Mouse (Mus musculus) gastrocnemius, adult 2 months (tissue): Measurements from ENCODE around the gene Tsga13. TPM values are rescaled to one million over a fixed set of nuclear protein-coding genes. Genes with fewer than 3 reads are reported as not detected.

Experiments used
- DNase-seq: peaks from one replicate; pipeline ENCODE4 v3.0.0; 2022
- H3K27ac ChIP-seq: fragments of 200-600 bp; 2 replicates; pipeline ENCODE4 v1.8.1; 2022; ENCODE audit warnings: mild to moderate bottlenecking
- H3K4me3 ChIP-seq: fragments of 200-600 bp; 2 replicates; pipeline ENCODE4 v1.8.1; 2022; ENCODE audit warnings: mild to moderate bottlenecking, moderate library complexity
- CTCF ChIP-seq: fragments of 200-600 bp; IDR thresholded peaks from 2 replicates; pipeline ENCODE4 v1.8.1; 2022; ENCODE audit warnings: antibody characterized with exemption, mild to moderate bottlenecking, moderate library complexity
- intact Hi-C: fragments of 180-260 bp; cut with DNase I; formaldehyde crosslinking; loops from one replicate; pipeline ENCODE4 v1.15.1; 2025
- long read RNA-seq, 2 experiments: library from polyadenylated mRNA; stranded (forward); transcript quantifications; one replicate each; pipeline ENCODE4 v2.0.0; 2021
- total RNA-seq, 2 experiments: library from RNA; stranded (reverse); gene quantifications; 2 replicates each; pipeline ENCODE4 v1.2.3; 2021

Gene Tsga13
- total RNA-seq = not detected
- long read RNA-seq, experiment 1 = 0 reads
- long read RNA-seq, experiment 2 = 0 reads

GRCm38 (mm10) chr6:30915473-30915872 lies at the start of gene Tsga13:
Gene Tsga13 (minus strand): TSS chr6:30915573.
- no peak for TF ChIP-seq CTCF
- intact Hi-C loops = no loop called here
- DNase-seq = no peak
- H3K27ac ChIP-seq = no peak within 1 kb of the TSS
- H3K4me3 ChIP-seq = no peak within 1 kb of the TSS

GRCm38 (mm10) chr6:30958736-30959540 lies 43.6 kb upstream of the Tsga13 start, which contains the start of gene Klf14:
Gene Klf14 (minus strand): TSS chr6:30959078.
- no peak for TF ChIP-seq CTCF
- Histone ChIP-seq H3K27ac (peak within 1 kb of the TSS; percentile 48; the same call in 1 of the 2 replicates), H3K4me3 (peak within 1 kb of the TSS; percentile 73)
- DNase-seq = peak; percentile 71
- intact Hi-C loops = no loop called here

DNA sequence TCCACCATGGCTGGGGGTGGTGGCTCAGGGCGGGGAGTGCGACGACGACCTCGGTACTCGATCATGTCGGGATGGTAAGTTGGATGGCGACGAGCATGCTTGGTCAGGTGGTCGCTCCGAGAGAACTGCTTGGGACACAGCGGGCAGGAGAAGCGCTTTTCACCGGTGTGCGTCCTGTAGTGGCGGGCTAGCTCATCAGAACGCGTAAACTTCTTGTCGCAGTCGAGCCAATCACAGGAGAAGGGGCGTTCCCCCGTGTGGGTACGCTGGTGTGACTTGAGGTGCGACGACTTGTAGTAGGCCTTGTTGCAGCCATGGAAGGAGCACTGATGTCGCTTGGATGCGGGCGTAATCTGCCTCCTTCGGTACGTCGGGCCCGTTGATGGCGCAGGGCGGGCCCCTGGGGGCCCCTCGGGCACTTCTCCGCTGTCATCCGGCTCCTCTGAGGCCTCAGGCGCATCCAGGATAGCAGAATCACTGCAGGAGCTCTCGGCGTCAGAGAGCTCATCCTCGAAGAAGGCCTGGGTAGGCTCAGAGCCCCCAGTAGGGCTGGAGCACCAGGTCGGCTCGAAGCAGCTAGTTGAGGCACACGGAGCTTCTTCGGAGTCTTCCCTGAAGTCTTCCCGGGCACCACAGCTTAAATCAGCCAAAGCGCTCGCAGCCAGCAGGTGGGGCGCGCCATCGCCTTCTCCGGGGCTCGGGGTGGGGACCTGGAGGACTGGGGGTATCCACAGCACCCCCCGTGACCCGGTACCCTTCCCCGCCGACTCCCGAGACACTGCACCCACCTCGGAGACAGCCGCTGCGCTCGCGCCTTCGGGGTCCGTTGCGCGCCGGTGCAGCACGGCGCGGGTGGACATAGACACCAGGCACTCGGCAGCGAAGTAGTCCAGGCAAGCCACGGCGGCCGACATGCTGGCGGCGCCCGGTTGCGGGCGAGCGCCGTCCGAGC lies 42.7 kb upstream of the Tsga13 start:
- TF ChIP-seq CTCF = no peak
- peak; percentile 48 for DNase-seq
- Histone ChIP-seq H3K4me3 (peak overlapping the region; percentile 73), H3K27ac (no peak overlapping the region; the same call in 1 of the 2 replicates)
- intact Hi-C loops = no loop called here

DNA sequence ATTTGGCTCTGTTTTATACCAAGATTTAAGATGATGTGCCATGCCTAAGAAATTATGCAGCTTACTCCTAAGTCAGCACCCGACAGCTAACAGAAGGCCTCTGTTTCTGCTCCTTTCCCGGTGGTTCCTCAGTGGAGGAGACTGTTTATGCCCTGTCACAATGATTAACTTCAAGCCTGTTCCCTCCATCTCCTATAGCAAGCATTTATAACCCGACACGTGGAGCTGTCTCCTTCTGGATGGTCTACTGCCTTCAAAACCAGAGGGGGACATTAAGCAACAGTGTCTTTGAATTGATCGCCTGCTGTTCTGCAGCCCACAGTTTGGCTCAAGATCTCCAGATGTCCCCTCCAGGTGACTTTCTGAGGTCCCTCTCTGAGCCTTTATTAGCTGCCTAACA lies 23.9 kb upstream of the Tsga13 start:
- intact Hi-C loops = no loop called here
- Histone ChIP-seq H3K4me3 (no peak overlapping the region), H3K27ac (no peak overlapping the region)
- no peak for TF ChIP-seq CTCF
- no peak for DNase-seq

DNA sequence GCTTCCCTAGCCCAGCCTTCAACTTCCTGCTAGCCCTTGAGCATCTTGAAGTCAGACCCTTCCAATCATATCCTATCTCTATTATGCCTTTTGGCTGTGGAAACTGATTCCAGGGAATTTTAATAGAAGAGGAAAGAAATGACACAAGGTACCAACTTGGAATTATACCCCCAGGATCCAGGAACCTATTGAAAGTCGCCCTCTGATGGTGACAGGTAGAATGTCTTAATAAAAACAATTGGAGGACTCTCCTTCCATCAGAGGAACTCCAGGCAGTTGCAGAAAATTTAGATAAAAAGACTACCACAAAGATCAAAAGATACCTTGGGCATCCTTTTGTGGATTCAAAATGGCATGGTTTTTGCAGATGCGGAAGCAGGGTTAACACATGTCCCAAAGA lies 7.4 kb upstream of the Tsga13 start:
- intact Hi-C loops = no loop called here

DNA sequence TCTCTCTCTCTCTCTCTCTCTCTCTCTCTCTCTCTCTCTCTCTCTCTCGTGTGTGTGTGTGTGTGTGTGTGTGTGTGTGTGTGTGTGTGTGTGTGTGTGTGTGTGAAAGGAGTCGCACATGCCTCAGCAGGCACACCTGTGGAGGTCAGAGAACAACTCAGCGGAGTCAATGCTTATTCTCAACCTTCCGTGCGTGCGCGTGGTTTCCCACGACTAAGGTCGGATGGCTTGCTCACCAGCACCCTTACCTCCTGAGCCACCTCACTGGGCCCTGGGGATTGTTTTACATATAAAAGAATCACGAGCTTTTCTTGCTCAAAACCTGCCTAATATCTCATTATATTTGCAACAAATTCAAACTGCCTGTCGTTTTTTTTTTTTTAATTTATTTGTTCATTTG lies 6.5 kb upstream of the Tsga13 start:
- no peak overlapping the region for H3K4me3 ChIP-seq
- TF ChIP-seq CTCF = no peak
- intact Hi-C loops = no loop called here
- H3K27ac ChIP-seq = no peak overlapping the region
- DNase-seq = no peak

More for the DNA sequence above, 7.4 kb upstream of the Tsga13 start:
- Histone ChIP-seq H3K4me3 (no peak overlapping the region), H3K27ac (no peak overlapping the region)
- no peak for DNase-seq
- TF ChIP-seq CTCF = peak; percentile 41

- H3K4me3 ChIP-seq = peak overlapping the region; percentile 58
- intact Hi-C loops = no loop called here
- H3K27ac ChIP-seq = peak overlapping the region; percentile 64
- TF ChIP-seq CTCF = no peak
- DNase-seq = peak; percentile 19
Observed at GRCm38 (mm10) chr6:30920834-30921675, 5.7 kb upstream of the Tsga13 start.

DNA sequence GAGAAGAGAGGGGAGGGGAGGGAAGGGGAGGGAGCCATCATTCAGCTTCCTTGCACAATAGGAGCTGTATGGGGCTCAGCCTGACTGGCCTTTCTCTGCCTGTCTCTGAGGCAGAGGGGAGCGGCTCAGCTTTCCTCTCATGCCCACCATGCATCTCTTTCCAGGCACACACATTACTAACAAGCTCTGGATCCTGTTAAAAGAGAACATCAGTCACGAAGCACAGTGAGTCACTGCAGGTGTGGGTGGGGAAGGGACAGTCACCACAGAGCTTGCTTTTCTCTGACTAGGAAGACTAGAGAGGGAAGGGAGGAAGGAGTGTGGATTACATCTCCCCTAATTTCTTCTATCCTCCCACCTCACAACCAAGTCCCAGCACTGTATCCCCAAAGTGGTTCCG lies 7.4 kb downstream of the Tsga13 start:
- Histone ChIP-seq H3K4me3 (no peak overlapping the region), H3K27ac (no peak overlapping the region)
- TF ChIP-seq CTCF = no peak
- no peak for DNase-seq
- intact Hi-C loops = no loop called here

DNA sequence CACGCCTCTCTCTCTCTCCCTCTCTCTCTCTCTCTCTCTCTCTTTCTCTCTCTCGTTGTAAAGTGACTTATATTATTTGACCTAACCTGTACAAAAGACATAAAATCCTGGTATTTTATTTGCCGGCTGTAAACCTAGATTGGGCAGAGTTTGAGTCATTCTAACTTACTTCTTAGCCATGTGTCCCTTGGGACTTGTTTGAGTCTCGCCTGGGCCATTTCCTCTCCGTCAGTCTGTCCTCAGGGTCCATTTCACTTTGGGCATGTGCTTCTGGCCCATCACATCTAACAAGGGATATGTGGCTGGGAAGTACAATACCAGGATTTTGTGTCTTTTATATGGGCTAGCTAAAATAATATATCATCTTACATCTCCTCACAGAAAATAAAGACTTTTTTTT lies 10.5 kb downstream of the Tsga13 start:
- intact Hi-C loops = no loop called here
- no peak overlapping the region for H3K27ac ChIP-seq
- DNase-seq = no peak
- H3K4me3 ChIP-seq = no peak overlapping the region
- no peak for TF ChIP-seq CTCF

GRCm38 (mm10) chr6:30904033-30904432 lies 11.3 kb downstream of the Tsga13 start:
- no peak for DNase-seq
- no peak overlapping the region for H3K4me3 ChIP-seq

GRCm38 (mm10) chr6:30897520-30897919 lies 17.9 kb downstream of the Tsga13 start:
- H3K4me3 ChIP-seq = no peak overlapping the region
- DNase-seq = no peak
- H3K27ac ChIP-seq = no peak overlapping the region
- intact Hi-C loops = loop anchor here (5.0 kb wide), 2 partner anchors 205 to 390 kb away; partner anchors contain the start of genes Cep41, Ssmem1 and Tmem209
- no peak for TF ChIP-seq CTCF

More at GRCm38 (mm10) chr6:30904033-30904432, 11.3 kb downstream of the Tsga13 start:
- intact Hi-C loops = no loop called here
- no peak overlapping the region for H3K27ac ChIP-seq
- TF ChIP-seq CTCF = no peak

GRCm38 (mm10) chr6:30896986-30897327 lies 18.4 kb downstream of the Tsga13 start:
- DNase-seq = no peak
- intact Hi-C loops = loop anchor here (5.0 kb wide), 2 partner anchors 205 to 390 kb away; partner anchors contain the start of genes Cep41, Ssmem1 and Tmem209
- peak overlapping the region; percentile 91 for H3K4me3 ChIP-seq
- TF ChIP-seq CTCF = no peak
- H3K27ac ChIP-seq = peak overlapping the region; percentile 92
